Mouse (Mus musculus): ENCODE measurements at regions not wholly inside any gene's neighbourhood (a gene's known extent, or its start where the extent isn't known, plus 50 kb on each side); places are given as distances from the start of the nearest gene placed in this dataset.

DNA sequence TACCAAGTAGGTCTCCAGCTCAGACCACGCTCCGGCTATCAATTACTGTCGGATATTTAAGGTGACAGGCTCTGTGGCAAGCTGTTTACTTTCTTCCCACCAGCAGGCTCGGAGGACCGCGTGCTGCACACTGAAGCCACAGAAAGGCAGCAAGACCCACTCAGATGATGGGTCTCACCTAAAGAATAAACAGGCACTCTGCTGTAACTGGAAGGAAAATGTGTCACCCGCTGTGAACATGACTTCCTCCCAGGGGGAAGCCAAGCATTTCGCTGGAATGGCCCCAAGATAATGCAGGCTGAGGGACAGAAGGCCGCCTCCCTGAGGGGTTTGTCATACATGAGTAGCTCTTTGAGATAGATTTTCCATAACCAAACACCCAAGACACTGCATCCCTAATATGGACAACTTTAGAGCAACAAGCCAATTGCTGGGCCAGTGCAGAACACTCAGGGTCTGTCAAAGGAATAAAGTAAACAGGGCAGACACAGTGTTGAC, 259.3 kb downstream of the Atp23 start:
- no peaks in the 10 kb centered on the region for H3K27me3 ChIP-seq (ENCODE audit: control insufficient read depth, insufficient read depth, low read length)
- H3K27ac ChIP-seq (ENCODE audit: low read length), result no peak overlapping the region; the same call in 1 of the 2 replicates
- 12% methylated on average over 9 of the region's 9 CpGs for WGBS
- no peaks in the 10 kb centered on the region for H3K9me3 ChIP-seq (ENCODE audit: control insufficient read depth, low read depth, low read length)
- H3K4me3 ChIP-seq (ENCODE audit: low read depth, low read length), result no peak overlapping the region
- H3K4me1 ChIP-seq (ENCODE audit: control insufficient read depth, insufficient read depth, low read length), result no peaks in the 10 kb centered on the region
- no peak for ATAC-seq (ENCODE audit: insufficient number of reproducible peaks, insufficient read depth, low FRiP score, low read depth)
- no peak overlapping the region for H3K4me2 ChIP-seq (replicated peaks; ENCODE audit: low read depth, low read length)
- H3K9ac ChIP-seq (replicated peaks; ENCODE audit: low read depth, low read length), result no peak overlapping the region
- no peaks in the 10 kb centered on the region for H3K36me3 ChIP-seq (ENCODE audit: control insufficient read depth, insufficient read depth, low read length)

DNA sequence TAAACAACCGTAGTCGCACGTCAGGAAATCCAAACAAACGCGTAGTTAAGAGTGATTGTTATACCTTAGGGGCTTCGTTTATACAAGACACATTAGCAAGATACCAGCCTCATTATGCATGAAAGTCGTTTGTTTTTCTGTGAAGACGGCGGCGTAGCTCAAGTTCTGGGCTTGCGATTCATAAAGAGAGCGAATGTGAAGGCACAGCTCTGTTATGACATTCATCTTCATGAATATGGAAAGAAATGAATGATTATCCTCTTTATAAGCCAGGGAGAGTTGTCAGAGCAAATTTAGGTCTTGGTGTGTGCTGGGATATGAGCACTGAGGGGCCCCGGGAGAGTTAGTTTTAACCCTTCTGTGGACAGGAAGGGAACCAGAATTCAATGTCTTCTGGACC, 266.4 kb downstream of the Atp23 start:
- Histone ChIP-seq H3K27ac (ENCODE audit: low read length) (no peak overlapping the region), H3K4me1 (ENCODE audit: control insufficient read depth, insufficient read depth, low read length) (no peaks in the 10 kb centered on the region), H3K4me3 (ENCODE audit: low read depth, low read length) (no peak overlapping the region), H3K9ac (replicated peaks; ENCODE audit: low read depth, low read length) (no peak overlapping the region), H3K36me3 (ENCODE audit: control insufficient read depth, insufficient read depth, low read length) (no peaks in the 10 kb centered on the region), H3K4me2 (replicated peaks; ENCODE audit: low read depth, low read length) (no peak overlapping the region; the same call in 1 of the 2 replicates), H3K9me3 (ENCODE audit: control insufficient read depth, low read depth, low read length) (no peaks in the 10 kb centered on the region), H3K27me3 (ENCODE audit: control insufficient read depth, insufficient read depth, low read length) (no peaks in the 10 kb centered on the region)
- 13% methylated on average over 13 of the region's 13 CpGs for WGBS
- no peak for ATAC-seq (ENCODE audit: insufficient number of reproducible peaks, insufficient read depth, low FRiP score, low read depth)

DNA sequence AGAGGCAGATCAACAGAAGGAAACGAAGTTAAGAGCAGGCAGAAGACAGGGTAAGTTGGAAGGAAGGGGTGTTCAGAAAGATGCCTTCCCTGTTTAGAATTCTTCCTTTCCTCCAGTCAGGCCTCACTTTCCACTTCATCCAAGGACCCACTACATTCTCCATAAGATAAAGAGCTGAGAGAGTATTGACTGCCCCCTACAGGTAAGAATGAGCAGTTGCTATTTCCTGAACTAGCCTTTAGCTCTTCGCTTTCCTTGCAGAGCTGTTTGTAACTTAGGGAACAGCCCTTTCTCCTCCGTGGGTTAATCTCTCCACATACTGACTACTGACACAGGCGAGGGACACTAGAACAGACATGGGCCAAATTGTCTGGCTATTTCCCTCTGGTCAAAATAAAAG, 273.1 kb downstream of the Atp23 start:
- no peaks in the 10 kb centered on the region for H3K36me3 ChIP-seq (ENCODE audit: control insufficient read depth, insufficient read depth, low read length)
- no peak overlapping the region for H3K4me3 ChIP-seq (ENCODE audit: low read depth, low read length)
- no peaks in the 10 kb centered on the region for H3K4me1 ChIP-seq (ENCODE audit: control insufficient read depth, insufficient read depth, low read length)
- no peak overlapping the region for H3K9ac ChIP-seq (replicated peaks; ENCODE audit: low read depth, low read length)
- H3K27ac ChIP-seq (ENCODE audit: low read length), result no peak overlapping the region
- H3K27me3 ChIP-seq (ENCODE audit: control insufficient read depth, insufficient read depth, low read length), result no peaks in the 10 kb centered on the region
- 57% methylated on average over 4 of the region's 4 CpGs for WGBS
- no peaks in the 10 kb centered on the region for H3K9me3 ChIP-seq (ENCODE audit: control insufficient read depth, low read depth, low read length)
- ATAC-seq (ENCODE audit: insufficient number of reproducible peaks, insufficient read depth, low FRiP score, low read depth), result no peak
- no peak overlapping the region for H3K4me2 ChIP-seq (replicated peaks; ENCODE audit: low read depth, low read length)

GRCm38 (mm10) chr10:126625466-126625865, 275.7 kb downstream of the Atp23 start:
- Histone ChIP-seq H3K9ac (replicated peaks; ENCODE audit: low read depth, low read length) (no peak overlapping the region), H3K27me3 (ENCODE audit: control insufficient read depth, insufficient read depth, low read length) (no peaks in the 10 kb centered on the region), H3K27ac (ENCODE audit: low read length) (no peak overlapping the region), H3K36me3 (ENCODE audit: control insufficient read depth, insufficient read depth, low read length) (no peaks in the 10 kb centered on the region), H3K9me3 (ENCODE audit: control insufficient read depth, low read depth, low read length) (no peaks in the 10 kb centered on the region), H3K4me3 (ENCODE audit: low read depth, low read length) (no peak overlapping the region), H3K4me1 (ENCODE audit: control insufficient read depth, insufficient read depth, low read length) (no peaks in the 10 kb centered on the region), H3K4me2 (replicated peaks; ENCODE audit: low read depth, low read length) (no peak overlapping the region)
- ATAC-seq (ENCODE audit: insufficient number of reproducible peaks, insufficient read depth, low FRiP score, low read depth), result no peak
- WGBS, result 54% methylated on average over 7 of the region's 7 CpGs

DNA sequence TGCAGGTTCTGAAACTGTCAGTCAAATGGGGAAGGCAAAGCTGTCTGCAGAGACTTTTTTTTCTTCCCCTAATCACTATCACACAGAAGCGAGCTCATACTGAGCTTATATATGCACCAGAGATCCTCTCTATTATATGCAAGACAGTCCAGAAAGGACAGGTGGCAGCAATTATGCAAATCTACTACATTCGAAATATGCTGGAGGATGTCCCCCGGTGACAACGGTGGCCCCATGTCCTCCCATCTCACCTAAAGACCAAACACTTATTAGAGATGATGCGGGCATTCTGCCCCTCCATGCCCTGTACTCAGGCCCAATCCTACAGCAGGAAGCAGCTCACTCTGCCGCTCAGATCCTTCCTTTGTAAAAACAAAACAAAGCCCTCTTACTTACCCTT, 280.4 kb downstream of the Atp23 start:
- 80% methylated on average over 6 of the region's 6 CpGs for WGBS
- Histone ChIP-seq H3K4me1 (ENCODE audit: control insufficient read depth, insufficient read depth, low read length) (no peaks in the 10 kb centered on the region), H3K9me3 (ENCODE audit: control insufficient read depth, low read depth, low read length) (no peaks in the 10 kb centered on the region), H3K4me3 (ENCODE audit: low read depth, low read length) (no peak overlapping the region), H3K9ac (replicated peaks; ENCODE audit: low read depth, low read length) (no peak overlapping the region), H3K4me2 (replicated peaks; ENCODE audit: low read depth, low read length) (no peak overlapping the region), H3K36me3 (ENCODE audit: control insufficient read depth, insufficient read depth, low read length) (no peaks in the 10 kb centered on the region), H3K27ac (ENCODE audit: low read length) (no peak overlapping the region), H3K27me3 (ENCODE audit: control insufficient read depth, insufficient read depth, low read length) (no peaks in the 10 kb centered on the region)
- no peak for ATAC-seq (ENCODE audit: insufficient number of reproducible peaks, insufficient read depth, low FRiP score, low read depth)

GRCm38 (mm10) chr10:126619970-126620369, 281.2 kb downstream of the Atp23 start:
- H3K9ac ChIP-seq (replicated peaks; ENCODE audit: low read depth, low read length), result no peak overlapping the region

GRCm38 (mm10) chr10:126612226-126612625, 288.9 kb downstream of the Atp23 start:
- WGBS, result 75% methylated on average over 4 of the region's 4 CpGs
- Histone ChIP-seq H3K4me2 (replicated peaks; ENCODE audit: low read depth, low read length) (no peak overlapping the region), H3K27me3 (ENCODE audit: control insufficient read depth, insufficient read depth, low read length) (no peaks in the 10 kb centered on the region), H3K9ac (replicated peaks; ENCODE audit: low read depth, low read length) (no peak overlapping the region), H3K27ac (ENCODE audit: low read length) (no peak overlapping the region), H3K4me3 (ENCODE audit: low read depth, low read length) (no peak overlapping the region), H3K36me3 (ENCODE audit: control insufficient read depth, insufficient read depth, low read length) (no peaks in the 10 kb centered on the region), H3K9me3 (ENCODE audit: control insufficient read depth, low read depth, low read length) (no peaks in the 10 kb centered on the region), H3K4me1 (ENCODE audit: control insufficient read depth, insufficient read depth, low read length) (peaks cover 6% of the 10 kb centered on the region; the same call in 1 of the 2 replicates)
- ATAC-seq (ENCODE audit: insufficient number of reproducible peaks, insufficient read depth, low FRiP score, low read depth), result no peak

More at GRCm38 (mm10) chr10:126619970-126620369, 281.2 kb downstream of the Atp23 start:
- no peaks in the 10 kb centered on the region for H3K27me3 ChIP-seq (ENCODE audit: control insufficient read depth, insufficient read depth, low read length)
- no peaks in the 10 kb centered on the region for H3K9me3 ChIP-seq (ENCODE audit: control insufficient read depth, low read depth, low read length)
- no peak overlapping the region for H3K4me3 ChIP-seq (ENCODE audit: low read depth, low read length)
- no peaks in the 10 kb centered on the region for H3K36me3 ChIP-seq (ENCODE audit: control insufficient read depth, insufficient read depth, low read length)
- H3K4me1 ChIP-seq (ENCODE audit: control insufficient read depth, insufficient read depth, low read length), result no peaks in the 10 kb centered on the region
- H3K4me2 ChIP-seq (replicated peaks; ENCODE audit: low read depth, low read length), result no peak overlapping the region
- H3K27ac ChIP-seq (ENCODE audit: low read length), result no peak overlapping the region
- 35% methylated on average over 10 of the region's 10 CpGs for whole genome bisulfite sequencing
- no peak for ATAC-seq (ENCODE audit: insufficient number of reproducible peaks, insufficient read depth, low FRiP score, low read depth)

- Histone ChIP-seq H3K9me3 (ENCODE audit: control insufficient read depth, low read depth, low read length) (no peaks in the 10 kb centered on the region), H3K4me1 (ENCODE audit: control insufficient read depth, insufficient read depth, low read length) (peaks cover 6% of the 10 kb centered on the region; the same call in 1 of the 2 replicates), H3K27me3 (ENCODE audit: control insufficient read depth, insufficient read depth, low read length) (no peaks in the 10 kb centered on the region), H3K36me3 (ENCODE audit: control insufficient read depth, insufficient read depth, low read length) (no peaks in the 10 kb centered on the region), H3K4me2 (replicated peaks; ENCODE audit: low read depth, low read length) (no peak overlapping the region), H3K4me3 (ENCODE audit: low read depth, low read length) (no peak overlapping the region), H3K9ac (replicated peaks; ENCODE audit: low read depth, low read length) (no peak overlapping the region), H3K27ac (ENCODE audit: low read length) (no peak overlapping the region)
- WGBS, result 91% methylated on average over 8 of the region's 8 CpGs
- no peak for ATAC-seq (ENCODE audit: insufficient number of reproducible peaks, insufficient read depth, low FRiP score, low read depth)
Measured at GRCm38 (mm10) chr10:126610506-126610905, 290.6 kb downstream of the Atp23 start.

- no peak for ATAC-seq (ENCODE audit: insufficient number of reproducible peaks, insufficient read depth, low FRiP score, low read depth)
- Histone ChIP-seq H3K4me3 (ENCODE audit: low read depth, low read length) (no peak overlapping the region), H3K27ac (ENCODE audit: low read length) (no peak overlapping the region), H3K4me1 (ENCODE audit: control insufficient read depth, insufficient read depth, low read length) (no peaks in the 10 kb centered on the region), H3K27me3 (ENCODE audit: control insufficient read depth, insufficient read depth, low read length) (no peaks in the 10 kb centered on the region), H3K9ac (replicated peaks; ENCODE audit: low read depth, low read length) (no peak overlapping the region), H3K9me3 (ENCODE audit: control insufficient read depth, low read depth, low read length) (no peaks in the 10 kb centered on the region), H3K4me2 (replicated peaks; ENCODE audit: low read depth, low read length) (no peak overlapping the region), H3K36me3 (ENCODE audit: control insufficient read depth, insufficient read depth, low read length) (no peaks in the 10 kb centered on the region)
- WGBS, result 89% methylated on average over 2 of the region's 2 CpGs
Measured at GRCm38 (mm10) chr10:126599686-126600085, 301.5 kb downstream of the Atp23 start.

Measured in stomach, embryonic 14.5 days (tissue).